Mouse (Mus musculus) 3134 (cell line): ENCODE results near the gene Psrc1.

Source experiments
- DNase-seq: peaks from one replicate; pipeline ENCODE4 v3.0.0-alpha.2; 2011; ENCODE audit warnings: low spot score; ENCODE audit not compliant: insufficient read length; ENCODE audit errors: extremely low read depth

Psrc1 gene

DNA sequence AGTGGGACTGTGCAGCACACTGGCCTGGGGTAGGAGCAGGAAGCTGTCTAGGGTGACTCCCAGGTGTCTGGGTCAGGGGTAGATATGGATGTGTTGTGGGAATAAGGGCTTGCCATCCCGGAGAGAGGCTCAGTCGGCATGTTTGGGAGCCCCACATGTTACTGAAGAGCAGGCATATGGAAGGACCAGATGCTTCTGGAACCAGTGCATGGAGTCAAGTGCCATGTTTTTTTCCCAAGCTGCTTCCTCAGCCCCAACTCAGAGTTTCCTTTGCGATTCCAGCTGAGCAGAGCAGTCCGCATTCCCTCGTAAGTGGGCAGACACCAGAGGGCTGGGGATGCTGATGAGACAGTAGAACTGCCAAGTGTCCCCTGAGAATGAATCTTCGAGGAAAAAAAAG, 39.4 kb downstream of the Psrc1 start:
- no peak for DNase-seq

DNA sequence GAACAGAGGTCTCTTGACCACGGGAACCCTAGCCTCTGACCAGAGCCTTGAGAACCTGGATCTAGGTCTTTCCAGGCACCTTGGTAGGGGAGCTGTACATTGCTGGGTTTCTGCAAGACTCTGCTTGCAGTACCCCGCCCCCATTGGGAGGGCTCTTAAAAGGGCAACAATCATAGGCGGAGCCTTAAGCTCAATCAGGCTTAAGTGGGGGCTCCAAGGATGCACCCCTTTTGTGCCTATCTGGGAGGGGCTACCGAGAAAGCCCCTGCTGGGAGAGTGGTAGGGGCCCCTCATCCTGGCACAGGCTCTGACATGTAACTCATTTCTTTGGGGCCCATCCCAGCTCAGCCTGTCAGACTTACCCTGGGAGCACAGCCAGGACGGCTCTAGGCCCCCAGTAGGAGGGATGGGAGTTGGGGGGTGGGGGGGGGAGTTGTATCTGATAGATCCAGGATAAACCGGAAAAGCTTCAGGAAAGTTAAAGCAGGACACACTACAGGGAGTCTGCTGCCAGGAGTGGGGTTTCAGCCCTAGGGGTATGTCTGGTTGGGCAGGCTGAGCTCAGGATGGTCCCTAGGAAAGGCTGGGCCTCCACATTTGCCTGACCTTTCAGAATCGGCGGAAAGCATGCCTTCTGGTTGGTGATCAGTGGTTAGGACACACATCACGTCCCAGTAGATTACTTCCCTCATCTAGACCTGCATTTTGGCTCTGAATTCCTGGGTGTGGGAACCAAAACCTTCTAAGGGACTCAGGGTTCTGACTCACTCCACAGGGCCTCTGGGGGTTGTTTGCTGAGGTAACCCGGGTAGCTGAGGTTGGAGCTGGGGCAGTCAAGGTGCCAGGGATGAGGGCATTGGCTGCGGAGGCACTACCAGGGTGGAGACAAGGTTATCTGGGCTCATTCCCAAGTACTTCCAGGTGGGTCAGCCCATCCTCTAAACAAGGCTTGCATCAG, 40.5 kb downstream of the Psrc1 start:
- DNase-seq, result peak; percentile 52

DNA sequence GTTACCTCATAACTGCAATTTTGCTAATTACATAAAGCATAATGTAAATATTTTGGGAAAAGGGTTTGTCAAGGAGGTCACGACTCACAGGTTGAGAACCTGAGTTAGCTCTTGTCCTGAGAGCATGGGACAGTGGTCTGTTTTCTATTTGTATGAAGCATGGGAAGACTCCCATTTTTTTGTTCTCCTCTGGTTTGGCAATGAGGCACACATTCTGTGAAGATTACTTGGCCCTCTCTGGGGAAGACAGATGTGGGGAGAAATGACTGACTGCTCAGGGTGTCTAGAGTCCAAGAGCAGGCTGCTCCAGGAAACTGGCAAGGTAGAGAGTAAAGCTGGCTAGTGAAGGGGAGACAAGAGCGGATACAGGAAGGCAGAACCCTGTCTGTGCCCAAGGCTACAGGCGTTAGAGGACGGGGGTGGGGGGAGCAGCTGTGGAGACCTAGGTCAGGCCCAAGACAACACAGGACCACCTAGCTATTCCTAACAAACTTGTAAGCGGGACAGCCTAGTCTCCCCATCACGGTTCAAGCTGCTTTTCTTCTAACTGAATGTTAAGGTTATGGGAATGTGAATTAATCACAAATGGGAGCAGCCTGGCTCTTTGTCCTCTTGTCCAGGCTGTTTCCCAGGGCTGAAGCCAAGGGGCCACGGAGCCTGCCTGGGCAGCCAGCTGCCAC, 41.4 kb downstream of the Psrc1 start:
- DNase-seq, result no peak

DNA sequence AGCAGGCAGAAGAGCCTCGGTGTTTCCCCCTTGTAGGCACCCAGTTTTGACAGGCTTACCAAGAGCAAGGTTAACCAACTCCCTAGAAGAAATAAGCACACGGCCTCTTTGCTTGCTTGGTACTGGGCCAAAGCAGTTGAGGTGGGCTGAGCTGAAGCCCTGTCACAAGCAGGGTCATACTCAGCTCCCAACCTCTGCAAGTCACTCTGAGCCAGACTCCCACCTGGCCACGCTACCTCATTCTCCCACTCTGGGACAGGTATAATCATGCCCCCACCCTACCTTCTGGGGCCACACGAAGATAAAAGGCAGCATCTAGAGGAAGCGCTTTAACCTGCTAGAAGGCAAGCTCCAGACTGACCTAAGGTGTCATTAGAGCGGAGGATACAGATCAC, 42.0 kb downstream of the Psrc1 start:
- no peak for DNase-seq

DNA sequence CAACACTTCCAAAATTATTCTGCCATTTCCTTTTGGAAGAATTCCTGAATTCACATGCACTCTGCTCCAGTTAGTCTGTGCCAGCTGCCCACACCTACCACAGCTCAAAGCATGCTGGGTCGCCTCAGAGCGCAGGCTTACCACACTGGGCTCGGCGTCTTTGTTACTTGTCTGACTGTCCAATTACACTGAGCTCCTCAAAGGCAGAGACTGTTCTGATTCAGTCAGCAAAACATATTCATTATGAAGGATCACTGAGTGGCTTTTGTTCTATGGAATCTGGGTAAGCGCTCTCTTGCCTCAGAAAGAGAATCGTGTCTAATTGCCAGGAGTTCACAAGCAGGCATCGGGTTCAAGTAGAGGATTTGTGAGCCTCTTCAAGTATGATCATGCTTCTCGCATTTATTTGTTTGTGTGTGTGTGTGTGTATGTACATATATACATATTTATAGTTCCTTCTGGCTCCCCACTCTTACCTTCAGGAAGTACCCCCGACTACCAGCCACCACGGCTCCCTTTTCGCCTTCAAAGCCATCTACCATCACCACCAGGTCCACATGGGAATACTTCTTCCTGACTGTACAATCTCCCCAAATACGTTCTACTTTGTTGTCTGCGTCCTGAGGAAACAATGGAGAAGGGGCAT, 49.0 kb downstream of the Psrc1 start:
- no peak for DNase-seq

DNA sequence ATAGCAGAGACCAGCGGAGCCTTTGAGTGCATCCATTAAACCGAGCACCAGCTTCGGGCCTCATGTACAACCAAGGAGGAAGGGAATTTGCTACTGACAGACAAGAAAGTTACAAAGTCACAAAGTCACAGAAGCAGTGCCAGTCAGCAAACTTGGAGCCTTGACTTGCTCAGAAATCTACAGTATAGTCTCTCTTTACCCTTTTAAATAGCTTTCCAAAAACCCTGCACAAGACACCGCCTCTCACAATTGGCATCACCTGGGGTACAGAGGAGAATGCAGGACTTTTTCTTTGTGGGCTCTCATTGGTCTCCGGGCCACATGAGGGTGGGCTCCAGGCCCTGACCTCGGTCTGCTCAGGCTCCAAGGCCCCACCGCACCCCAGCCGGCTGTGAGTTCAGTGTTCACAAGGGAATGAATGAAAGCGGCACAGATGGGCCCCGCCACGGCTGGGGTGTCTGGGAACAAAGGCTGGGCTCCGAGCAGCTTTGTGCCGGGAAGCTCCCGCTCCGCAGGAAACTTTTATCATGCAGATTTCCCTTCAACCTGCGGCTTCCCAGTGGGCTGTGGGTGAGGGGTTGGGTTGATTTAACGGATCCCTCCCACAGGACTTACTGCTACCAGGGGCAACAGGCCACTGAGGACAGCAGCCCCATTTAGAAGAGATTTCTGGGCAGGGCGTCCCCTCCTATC, 49.7 kb downstream of the Psrc1 start:
- no peak for DNase-seq

DNA sequence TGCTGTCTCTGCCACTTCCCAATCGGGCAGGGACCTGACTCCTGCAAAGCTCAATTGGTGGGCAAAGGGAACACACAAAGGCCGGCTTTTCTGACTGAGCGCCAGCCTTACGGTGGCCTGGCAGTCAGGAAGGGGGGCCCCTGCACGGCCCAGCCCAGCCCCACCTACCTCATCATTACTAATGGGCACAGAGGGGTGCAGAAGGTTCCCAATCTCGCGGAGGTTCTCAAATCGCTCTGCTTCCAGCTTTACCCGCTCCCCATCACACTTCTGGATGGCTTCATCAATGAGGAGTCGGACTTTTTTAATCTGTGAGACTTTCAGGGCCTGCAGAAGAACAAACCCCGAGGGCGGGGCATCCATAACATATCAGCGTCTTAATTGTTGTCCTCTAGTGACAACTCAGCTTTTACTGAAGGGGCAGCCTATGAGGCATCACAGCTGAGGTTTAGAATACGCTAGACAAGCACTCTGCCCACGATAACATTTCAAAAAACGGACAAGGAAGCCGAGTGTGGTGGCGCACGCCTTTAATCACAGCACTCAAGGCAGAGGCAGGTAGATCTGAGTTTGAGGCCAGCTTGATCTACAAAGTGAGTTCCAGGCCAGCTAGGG, 50.3 kb downstream of the Psrc1 start:
- no peak for DNase-seq

DNA sequence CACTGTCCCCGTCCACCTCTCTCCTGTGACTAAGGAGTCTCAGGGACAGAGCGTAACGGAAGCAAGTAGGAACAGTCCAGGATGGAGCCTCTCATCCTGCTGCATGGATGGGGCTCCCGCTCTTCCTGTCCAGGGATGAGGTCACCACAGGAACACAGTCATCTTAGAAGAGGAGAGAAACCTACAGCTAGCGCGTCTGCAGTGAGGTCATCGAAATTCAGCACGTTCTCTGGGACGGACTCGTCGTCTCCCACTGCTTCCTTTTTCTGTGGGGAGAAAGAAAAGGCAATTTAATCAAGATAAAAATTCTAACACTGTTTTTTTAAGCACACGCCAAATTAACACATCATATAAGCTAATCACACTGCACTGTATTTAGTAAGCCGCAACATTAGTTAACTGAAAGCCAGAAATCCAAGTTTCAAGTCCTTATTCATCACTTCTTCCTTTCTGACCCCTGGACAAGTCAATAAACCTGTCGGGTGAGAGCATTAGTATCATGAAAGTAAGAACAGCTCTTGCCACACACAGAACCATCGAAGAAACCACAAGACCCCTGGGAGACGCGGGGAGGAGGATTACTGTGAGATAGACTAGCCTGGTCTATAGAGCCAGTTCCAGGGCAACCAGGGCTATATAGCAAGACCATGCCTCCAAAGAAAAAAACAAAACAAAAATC, 52.2 kb downstream of the Psrc1 start:
- DNase-seq, result no peak

DNA sequence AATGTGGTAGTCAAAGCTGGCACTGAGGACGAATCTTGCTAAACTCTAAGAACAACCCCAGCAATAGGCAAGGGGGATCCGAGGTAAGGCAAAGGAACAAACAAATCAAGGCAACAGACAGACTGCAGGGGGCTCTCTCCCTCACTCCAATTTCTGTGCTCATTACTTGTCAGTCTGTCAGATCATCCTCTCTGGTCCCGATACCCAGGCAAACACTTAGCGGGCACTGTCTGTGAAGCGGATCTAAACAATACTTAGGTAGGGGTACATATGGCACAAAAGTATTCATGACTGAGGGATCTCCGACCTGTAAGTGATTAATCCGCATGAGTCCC, 52.7 kb downstream of the Psrc1 start:
- no peak for DNase-seq
